Mouse (Mus musculus) ES-Bruce4 (cell line): ENCODE data around the gene Kcne4.

Experiments used
- CTCF ChIP-seq: IDR thresholded peaks from one replicate; pipeline ENCODE4 v1.8.1; 2011; ENCODE audit warnings: low read depth, low read length
- EP300 ChIP-seq: IDR thresholded peaks from 2 replicates; pipeline ENCODE4 v1.6.1; 2011; ENCODE audit warnings: low read depth, low read length; ENCODE audit not compliant: insufficient read depth
- POLR2A ChIP-seq: IDR thresholded peaks from one replicate; pipeline ENCODE4 v1.8.1; 2011; ENCODE audit warnings: low read length; ENCODE audit not compliant: insufficient read depth

DNA sequence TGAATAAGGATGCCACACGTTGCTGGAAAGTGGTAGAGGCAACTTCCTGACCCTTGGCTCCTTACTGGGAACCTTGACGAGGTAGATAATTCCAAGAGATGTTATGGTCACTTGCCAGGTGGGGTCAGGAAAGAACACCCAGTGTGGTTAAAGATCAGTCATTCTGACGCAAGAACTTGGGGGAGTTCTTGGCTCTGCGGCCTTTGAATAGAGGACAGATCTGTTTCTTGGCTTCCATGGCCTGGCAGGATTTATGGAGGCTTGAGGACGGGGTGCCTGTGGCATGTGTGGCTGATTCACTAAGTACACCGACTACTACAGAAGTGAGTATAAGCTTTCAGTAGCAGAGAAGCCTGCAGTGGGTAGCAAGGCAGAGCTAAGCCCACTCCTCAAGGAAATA is 47.8 kb downstream of the Kcne4 start:
- TF ChIP-seq CTCF (no peak), POLR2A (no peak), EP300 (no peak)
